Mouse (Mus musculus) intestine, postnatal 0 days (tissue): ENCODE data around the gene Arhgef3. TPM values are rescaled to one million over a fixed set of nuclear protein-coding genes. Genes with fewer than 3 reads are reported as not detected.
A peak's percentile ranks its signal among the peaks of the same experiment; 100 is the strongest.

ENCODE experiments used
- ATAC-seq: fragments of 200-750 bp; cut with Nextera tagmentation; 2 replicates; pipeline ENCODE4 v1.8.0; 2017; ENCODE audit warnings: mild to moderate bottlenecking, moderate TSS enrichment, moderate library complexity
- H3K27ac ChIP-seq: fragments of 300-500 bp; sonication (generic); 2 replicates; pipeline ENCODE4 v1.5.1; 2014; ENCODE audit warnings: mild to moderate bottlenecking, low read depth, low read length, moderate library complexity
- H3K27me3 ChIP-seq: fragments of 300-500 bp; sonication (generic); replicated peaks from 2 replicates; pipeline ENCODE4 v1.6.1; 2014; ENCODE audit warnings: low read length, mixed read lengths; ENCODE audit not compliant: control insufficient read depth, insufficient read depth
- H3K36me3 ChIP-seq: fragments of 300-500 bp; sonication (generic); 2 replicates; pipeline ENCODE4 v1.6.1; 2014; ENCODE audit warnings: mild to moderate bottlenecking, moderate library complexity; ENCODE audit not compliant: control insufficient read depth, insufficient read depth
- H3K4me1 ChIP-seq: fragments of 300-500 bp; sonication (generic); replicated peaks from 2 replicates; pipeline ENCODE4 v1.6.1; 2014; ENCODE audit warnings: antibody characterized with exemption, low read length, mixed read lengths; ENCODE audit not compliant: control insufficient read depth, insufficient read depth
- H3K4me2 ChIP-seq: fragments of 300-500 bp; sonication (generic); replicated peaks from 2 replicates; pipeline ENCODE4 v1.6.1; 2014; ENCODE audit warnings: low read depth, mild to moderate bottlenecking, moderate library complexity
- H3K4me3 ChIP-seq: fragments of 300-500 bp; sonication (generic); 2 replicates; pipeline ENCODE4 v1.5.1; 2014; ENCODE audit warnings: low read depth, low read length
- H3K9ac ChIP-seq: fragments of 300-500 bp; sonication (generic); 2 replicates; pipeline ENCODE4 v1.6.1; 2014; ENCODE audit warnings: mild to moderate bottlenecking, low read depth, low read length
- H3K9me3 ChIP-seq: fragments of 300-500 bp; sonication (generic); 2 replicates; pipeline ENCODE4 v1.6.1; 2016; ENCODE audit warnings: mixed run types; ENCODE audit not compliant: control insufficient read depth
- CTCF ChIP-seq: sonication (generic); IDR thresholded peaks from 2 replicates; pipeline ENCODE4 v1.5.1; 2016; ENCODE audit warnings: low read depth, mild to moderate bottlenecking, control low read depth, antibody characterized with exemption, moderate library complexity
- WGBS: fragments of 180-500 bp; shearing (Covaris S2); extraction: QIAGEN DNeasy Blood & Tissue Kit; methylation state at CpG from one replicate; pipeline ENCODE4 v1.1.7; 2014; 5-methylcytosine and 5-hydroxymethylcytosine counted together
- polyA plus RNA-seq: library from polyadenylated mRNA; unstranded; fragments of >200 nt; fragmentation: Nextera tagmentation; extraction: Ambion mirVana; gene quantifications from 2 replicates; pipeline ENCODE4 v1.2.1, GENCODE M21; 2015

The Arhgef3 gene
- polyA plus RNA-seq, 1 experiment from 2014 or later, result 12.2 TPM

GRCm38 (mm10) chr14:27304408-27304807, 189.7 kb downstream of the Arhgef3 start:
- H3K27me3 ChIP-seq, result no peaks in the 10 kb centered on the region
- H3K4me1 ChIP-seq, result no peaks in the 10 kb centered on the region
- H3K27ac ChIP-seq, result no peak overlapping the region
- no peaks in the 10 kb centered on the region for H3K36me3 ChIP-seq
- WGBS, result 73% methylated on average over 4 of the region's 4 CpGs
- H3K4me2 ChIP-seq, result no peak overlapping the region
- no peak for ATAC-seq
- no peak overlapping the region for H3K4me3 ChIP-seq
- H3K9ac ChIP-seq, result no peak overlapping the region
- TF ChIP-seq CTCF, result no peak
- no peaks in the 10 kb centered on the region for H3K9me3 ChIP-seq

GRCm38 (mm10) chr14:27308761-27309160, 194.1 kb downstream of the Arhgef3 start:
- no peak overlapping the region for H3K4me3 ChIP-seq
- no peaks in the 10 kb centered on the region for H3K27me3 ChIP-seq
- no peaks in the 10 kb centered on the region for H3K4me1 ChIP-seq
- no peaks in the 10 kb centered on the region for H3K9me3 ChIP-seq
- TF ChIP-seq CTCF, result no peak
- H3K4me2 ChIP-seq, result no peak overlapping the region
- no peak for ATAC-seq
- 68% methylated on average over 3 of the region's 3 CpGs for WGBS
- H3K27ac ChIP-seq, result no peak overlapping the region
- H3K9ac ChIP-seq, result no peak overlapping the region
- H3K36me3 ChIP-seq, result no peaks in the 10 kb centered on the region

GRCm38 (mm10) chr14:27310559-27311242, 196.0 kb downstream of the Arhgef3 start:
- Histone ChIP-seq H3K27ac (no peak overlapping the region), H3K27me3 (no peaks in the 10 kb centered on the region), H3K36me3 (no peaks in the 10 kb centered on the region), H3K4me2 (no peak overlapping the region), H3K4me3 (no peak overlapping the region), H3K4me1 (no peaks in the 10 kb centered on the region), H3K9me3 (no peaks in the 10 kb centered on the region), H3K9ac (no peak overlapping the region)
- peak; percentile 77 for ATAC-seq
- no peak for TF ChIP-seq CTCF
- WGBS, result 38% methylated on average over 4 of the region's 4 CpGs

- Histone ChIP-seq H3K36me3 (no peaks in the 10 kb centered on the region), H3K4me1 (no peaks in the 10 kb centered on the region), H3K9ac (no peak overlapping the region), H3K4me2 (no peak overlapping the region), H3K27ac (no peak overlapping the region), H3K27me3 (no peaks in the 10 kb centered on the region), H3K4me3 (no peak overlapping the region), H3K9me3 (no peaks in the 10 kb centered on the region)
- no peak for ATAC-seq
- TF ChIP-seq CTCF, result no peak
- 95% methylated on average over 1 of the region's 1 CpGs for WGBS
Measured at GRCm38 (mm10) chr14:27312380-27312779, 197.7 kb downstream of the Arhgef3 start.

GRCm38 (mm10) chr14:27315737-27316136, 201.0 kb downstream of the Arhgef3 start:
- Histone ChIP-seq H3K9me3 (no peaks in the 10 kb centered on the region), H3K9ac (no peak overlapping the region), H3K36me3 (no peaks in the 10 kb centered on the region), H3K27me3 (no peaks in the 10 kb centered on the region), H3K27ac (no peak overlapping the region), H3K4me1 (no peaks in the 10 kb centered on the region), H3K4me2 (no peak overlapping the region), H3K4me3 (no peak overlapping the region)
- 82% methylated on average over 6 of the region's 6 CpGs for WGBS
- no peak for ATAC-seq
- no peak for TF ChIP-seq CTCF

- Histone ChIP-seq H3K9me3 (no peaks in the 10 kb centered on the region), H3K27ac (no peak overlapping the region), H3K36me3 (no peaks in the 10 kb centered on the region), H3K4me3 (no peak overlapping the region), H3K4me2 (no peak overlapping the region), H3K9ac (no peak overlapping the region), H3K4me1 (no peaks in the 10 kb centered on the region), H3K27me3 (no peaks in the 10 kb centered on the region)
- ATAC-seq, result no peak
- WGBS, result 64% methylated on average over 8 of the region's 8 CpGs
- TF ChIP-seq CTCF, result no peak
Measured at GRCm38 (mm10) chr14:27317146-27317545, 202.4 kb downstream of the Arhgef3 start.
